Mouse (Mus musculus) stomach, postnatal 0 days (tissue): ENCODE measurements around the gene BC049352.

Experiments used
- CTCF ChIP-seq: IDR thresholded peaks from 2 replicates; pipeline ENCODE4 v1.5.1; 2016; ENCODE audit warnings: antibody characterized with exemption, low read depth, mild to moderate bottlenecking, moderate library complexity
- EP300 ChIP-seq: optimal IDR thresholded peaks from 2 replicates; pipeline ENCODE3; 2016; ENCODE audit warnings: antibody characterized with exemption

DNA sequence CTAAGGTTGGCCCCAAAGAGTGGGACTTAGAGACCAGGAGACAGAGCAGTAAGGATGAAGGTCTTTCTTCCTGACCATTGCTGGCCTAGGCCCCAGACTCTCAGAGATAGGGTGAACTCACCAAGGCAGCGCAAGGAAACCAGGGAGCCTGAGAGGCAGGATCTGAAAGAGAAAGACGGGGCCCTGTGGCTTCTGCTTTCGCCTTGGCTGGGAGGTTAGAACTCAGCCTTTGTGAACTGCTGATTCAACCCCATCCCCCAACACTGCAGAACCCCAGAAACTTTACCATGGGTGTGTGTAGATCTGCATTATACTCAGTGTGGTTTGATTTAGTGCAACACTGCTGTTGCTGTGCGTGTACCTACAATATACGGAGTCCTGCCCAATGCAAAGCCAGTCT, 2.5 kb upstream of the BC049352 start:
- TF ChIP-seq CTCF (no peak), EP300 (no peak)
